Mouse (Mus musculus): ENCODE data around the gene Arxes1. TPM values are rescaled to one million over a fixed set of nuclear protein-coding genes. Genes with fewer than 3 reads are reported as not detected.
"Not testable (repeated sequence)": the region's sequence is repeated elsewhere in the genome, so short reads cannot be mapped to it uniquely, and the experiment has no call there.

Gene Arxes1
- total RNA-seq (2015; ENCODE audit: low replicate concordance) (not detected in 2 replicates), total RNA-seq (2017; ENCODE audit: low replicate concordance) (not detected in 2 replicates)

DNA sequence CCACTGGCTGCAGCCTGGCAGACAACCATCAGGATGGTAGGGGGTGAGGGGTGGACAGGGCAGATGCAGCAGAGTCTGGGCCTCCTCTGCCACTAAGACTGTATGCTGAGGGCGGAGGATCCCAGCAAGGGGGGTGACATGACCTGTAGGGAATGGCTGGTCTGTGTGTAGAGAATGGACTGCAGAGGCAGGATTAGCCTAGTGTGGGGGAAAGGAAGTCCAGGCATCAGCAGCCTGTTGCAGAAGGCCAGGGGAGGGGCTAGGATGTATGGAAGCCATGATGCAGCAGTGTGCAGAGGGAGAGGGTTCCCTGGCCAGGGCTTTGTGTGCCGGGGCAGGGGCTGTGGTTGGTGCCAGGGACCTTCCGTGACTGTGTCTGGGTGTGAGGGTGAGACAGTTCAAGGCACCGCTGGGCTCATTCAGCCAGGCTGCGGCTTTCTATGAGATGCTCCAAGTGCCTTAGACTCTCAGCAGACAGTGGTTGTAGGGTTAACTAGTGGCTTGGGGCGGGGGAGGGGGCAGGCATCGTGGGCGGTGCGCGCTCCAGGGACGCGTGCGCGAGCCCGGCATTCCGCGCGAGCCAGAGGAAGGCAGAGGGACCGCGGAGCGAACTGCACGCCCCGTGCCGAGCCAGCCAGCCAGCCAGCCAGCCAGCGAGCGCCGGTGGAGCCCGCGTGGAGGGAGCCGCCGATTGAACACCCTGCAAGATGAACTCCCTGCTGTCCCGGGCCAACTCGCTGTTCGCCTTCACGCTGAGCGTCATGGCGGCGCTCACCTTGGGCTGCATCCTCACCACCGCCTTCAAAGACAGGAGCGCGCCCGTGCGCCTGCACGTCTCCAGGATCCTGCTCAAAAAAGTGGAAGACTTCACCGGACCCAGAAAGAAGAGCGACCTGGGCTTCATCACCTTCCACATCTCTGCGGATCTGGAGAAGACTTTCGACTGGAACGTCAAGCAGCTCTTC, at the start of gene Arxes1:
Gene Arxes1 (plus strand): TSS at position 569 of the 965 bp plus-strand sequence.
- ATAC-seq (replicated peaks; ENCODE audit: low FRiP score, poor library complexity, severe bottlenecking): not testable (repeated sequence)

DNA sequence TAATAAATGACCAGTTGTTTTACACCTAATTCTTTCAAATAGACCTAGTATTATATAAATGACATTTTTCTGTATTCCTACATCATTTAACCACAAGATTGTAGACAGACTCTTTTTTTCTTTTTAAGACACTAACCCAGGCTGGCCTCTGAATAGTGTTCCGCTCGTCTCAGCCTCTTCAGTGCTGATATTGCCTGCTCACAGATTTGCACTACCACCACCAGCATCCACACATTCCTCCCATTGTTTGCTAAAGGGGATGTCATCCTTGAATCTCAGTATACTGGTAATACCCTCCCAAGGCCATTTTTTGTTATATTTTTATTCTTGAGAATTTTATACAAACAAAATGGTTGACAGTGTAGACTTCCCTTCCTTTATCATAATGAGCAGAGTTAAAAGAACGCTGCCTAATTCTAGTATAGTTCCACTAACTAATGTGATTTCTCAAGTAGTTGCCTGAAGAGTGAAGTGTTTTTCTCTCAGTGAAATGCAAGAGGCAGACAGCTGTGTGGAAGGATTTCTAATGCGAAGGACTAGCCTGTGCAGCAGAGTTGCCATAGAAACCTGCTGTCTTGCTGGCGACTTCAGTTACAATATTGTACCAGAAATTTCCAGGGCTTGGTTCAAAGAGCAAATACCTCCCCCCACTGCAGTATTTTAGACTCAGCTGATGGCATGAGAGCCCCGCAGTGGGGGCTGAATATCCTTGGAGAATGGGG, 48.5 kb upstream of the Arxes1 start:
- no peak for ATAC-seq (replicated peaks; ENCODE audit: low FRiP score, poor library complexity, severe bottlenecking)

DNA sequence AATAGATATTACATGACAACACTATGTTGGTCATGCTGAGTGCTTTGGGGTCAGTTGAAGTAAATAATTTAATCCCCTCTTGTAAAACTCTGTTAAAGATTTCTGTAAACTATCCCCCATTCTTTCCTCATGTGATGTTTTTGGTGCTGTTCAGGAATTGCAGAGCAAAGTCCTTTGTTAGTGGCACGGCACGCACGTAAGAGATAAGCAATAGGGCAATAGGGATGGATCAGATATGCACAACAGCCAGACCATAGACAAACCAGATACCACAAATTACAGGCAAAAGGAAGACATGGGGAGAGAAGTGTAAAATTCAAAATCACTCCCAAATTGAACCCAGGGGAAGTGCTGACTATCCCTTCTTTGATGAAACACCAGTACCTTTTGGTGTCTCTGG, 46.9 kb upstream of the Arxes1 start:
- ATAC-seq (replicated peaks; ENCODE audit: low FRiP score, poor library complexity, severe bottlenecking): no peak

DNA sequence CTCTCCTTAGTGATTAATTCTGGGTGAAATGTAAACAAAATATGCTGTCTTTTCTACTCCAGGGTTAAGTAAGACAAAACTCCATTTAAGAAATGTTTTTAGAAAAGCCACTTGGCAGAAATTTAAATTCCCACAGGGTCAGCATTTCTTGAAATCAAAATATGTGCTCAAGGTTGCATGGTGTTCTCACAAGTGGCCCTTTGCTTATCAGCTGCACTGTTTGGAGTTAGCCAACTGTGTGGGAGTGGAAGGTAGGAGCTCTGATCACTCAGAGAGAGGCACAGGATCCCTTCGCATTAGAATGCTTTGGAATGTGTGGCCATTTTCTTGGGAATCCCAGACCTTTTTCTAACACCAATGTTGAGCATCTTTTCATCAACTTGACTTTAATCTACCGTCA, 42.5 kb upstream of the Arxes1 start:
- no peak for ATAC-seq (replicated peaks; ENCODE audit: low FRiP score, poor library complexity, severe bottlenecking)

DNA sequence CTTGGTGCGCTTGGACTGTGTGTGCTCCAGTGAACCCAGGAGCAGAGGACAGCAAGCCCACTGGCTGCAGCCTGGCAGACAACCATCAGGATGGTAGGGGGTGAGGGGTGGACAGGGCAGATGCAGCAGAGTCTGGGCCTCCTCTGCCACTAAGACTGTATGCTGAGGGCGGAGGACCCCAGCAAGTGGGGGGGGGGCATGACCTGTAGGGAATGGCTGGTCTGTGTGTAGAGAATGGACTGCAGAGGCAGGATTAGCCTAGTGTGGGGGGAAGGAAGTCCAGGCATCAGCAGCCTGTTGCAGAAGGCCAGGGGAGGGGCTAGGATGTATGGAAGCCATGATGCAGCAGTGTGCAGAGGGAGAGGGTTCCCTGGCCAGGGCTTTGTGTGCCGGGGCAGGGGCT, 40.0 kb upstream of the Arxes1 start:
- ATAC-seq (replicated peaks; ENCODE audit: low FRiP score, poor library complexity, severe bottlenecking): not testable (repeated sequence)

DNA sequence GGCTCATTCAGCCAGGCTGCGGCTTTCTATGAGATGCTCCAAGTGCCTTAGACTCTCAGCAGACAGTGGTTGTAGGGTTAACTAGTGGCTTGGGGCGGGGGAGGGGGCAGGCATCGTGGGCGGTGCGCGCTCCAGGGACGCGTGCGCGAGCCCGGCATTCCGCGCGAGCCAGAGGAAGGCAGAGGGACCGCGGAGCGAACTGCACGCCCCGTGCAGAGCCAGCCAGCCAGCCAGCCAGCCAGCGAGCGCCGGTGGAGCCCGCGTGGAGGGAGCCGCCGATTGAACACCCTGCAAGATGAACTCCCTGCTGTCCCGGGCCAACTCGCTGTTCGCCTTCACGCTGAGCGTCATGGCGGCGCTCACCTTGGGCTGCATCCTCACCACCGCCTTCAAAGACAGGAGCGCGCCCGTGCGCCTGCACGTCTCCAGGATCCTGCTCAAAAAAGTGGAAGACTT, 39.5 kb upstream of the Arxes1 start, which contains the start of gene Arxes2:
Gene Arxes2 (plus strand): TSS at position 161 of the 456 bp plus-strand sequence.
- not testable (repeated sequence) for ATAC-seq (replicated peaks; ENCODE audit: low FRiP score, poor library complexity, severe bottlenecking)

DNA sequence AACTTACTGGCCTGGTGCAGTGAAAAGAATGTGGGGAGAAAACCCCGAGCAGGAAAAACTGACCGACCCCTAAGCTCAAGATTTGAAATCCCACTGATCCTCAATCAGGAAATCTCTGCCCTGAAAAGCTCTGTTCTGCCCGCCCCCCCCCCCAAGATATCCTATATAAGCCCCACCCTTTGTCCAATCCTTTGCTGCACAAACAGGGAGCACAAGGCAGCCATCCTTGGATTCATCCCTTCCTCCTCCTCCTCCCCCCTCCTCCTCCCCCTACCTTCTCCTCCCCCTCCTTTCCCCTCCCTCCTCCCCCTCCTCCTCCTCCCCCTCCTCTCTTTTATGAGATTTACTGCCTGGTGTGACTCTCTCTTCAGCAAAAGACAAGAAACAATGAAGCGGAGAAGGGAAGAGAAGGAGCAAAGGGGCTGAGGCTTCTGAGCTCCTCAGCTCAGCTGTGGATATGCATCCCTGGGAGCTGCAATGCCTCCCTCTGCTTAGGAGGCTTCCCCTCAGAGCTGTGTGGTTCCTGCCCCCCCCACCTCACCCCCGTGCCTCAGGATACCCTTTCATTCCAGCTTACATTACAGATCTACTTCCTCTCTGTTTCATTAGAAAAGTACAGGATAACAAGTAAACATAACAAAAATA, 25.8 kb upstream of the Arxes1 start:
- no peak for ATAC-seq (replicated peaks; ENCODE audit: low FRiP score, poor library complexity, severe bottlenecking)

DNA sequence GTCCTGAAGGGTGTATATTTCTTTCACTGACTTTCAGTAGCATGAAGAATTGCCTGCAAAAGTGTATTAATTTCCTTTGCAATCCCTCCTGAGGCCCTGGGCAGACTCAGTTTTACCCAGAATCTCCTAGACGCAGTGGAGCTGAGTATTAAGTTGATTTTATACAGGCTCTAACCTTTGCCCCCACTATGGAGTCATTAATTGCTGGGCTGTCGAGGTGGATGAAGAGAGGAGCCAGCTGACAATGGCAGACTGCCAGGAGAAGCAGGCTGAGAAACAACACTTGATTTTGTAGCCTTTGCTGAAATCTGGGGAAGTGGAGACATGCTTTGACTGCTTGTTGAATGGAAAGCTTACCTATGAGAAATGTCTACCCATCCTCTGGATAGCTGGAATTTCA, 18.8 kb upstream of the Arxes1 start:
- ATAC-seq (replicated peaks; ENCODE audit: low FRiP score, poor library complexity, severe bottlenecking): no peak

DNA sequence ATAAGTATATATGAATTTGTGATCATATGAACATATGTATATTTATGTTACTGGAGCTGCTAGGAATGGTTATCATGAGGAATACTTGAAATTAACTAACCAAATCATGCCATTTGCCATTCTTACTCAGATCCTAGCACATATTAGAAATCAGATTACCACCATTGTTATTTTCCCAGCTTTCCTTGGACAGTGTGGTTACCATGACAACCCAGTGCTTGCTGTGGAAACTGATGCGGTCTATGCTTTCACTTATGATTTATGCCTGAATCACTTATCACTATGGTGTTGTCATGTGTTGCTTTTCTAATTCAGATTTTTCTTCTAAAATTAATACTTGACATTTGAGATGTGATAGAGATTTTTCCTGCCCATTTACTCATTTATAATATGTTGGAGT, 2.8 kb upstream of the Arxes1 start:
- no peak for ATAC-seq (replicated peaks; ENCODE audit: low FRiP score, poor library complexity, severe bottlenecking)

DNA sequence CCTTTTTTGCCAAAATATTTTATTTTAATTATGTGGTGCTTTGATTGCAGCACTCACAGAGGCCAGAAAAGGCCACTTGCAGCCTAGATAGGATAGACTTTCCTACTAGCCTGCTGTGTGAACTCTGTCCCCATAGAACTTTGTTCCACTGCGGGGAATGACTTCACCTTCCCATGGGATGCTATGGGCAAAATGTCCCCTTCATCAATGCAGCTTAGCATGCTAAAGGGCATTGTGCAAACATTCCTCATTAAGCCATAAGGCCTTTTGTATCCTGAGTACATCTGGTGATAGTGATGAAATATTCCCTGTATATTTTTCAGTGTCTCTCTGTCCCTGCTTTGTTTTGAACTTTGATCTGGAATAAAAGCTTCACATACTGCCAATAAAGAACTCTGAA, 10.6 kb downstream of the Arxes1 start:
- ATAC-seq (replicated peaks; ENCODE audit: low FRiP score, poor library complexity, severe bottlenecking): no peak

DNA sequence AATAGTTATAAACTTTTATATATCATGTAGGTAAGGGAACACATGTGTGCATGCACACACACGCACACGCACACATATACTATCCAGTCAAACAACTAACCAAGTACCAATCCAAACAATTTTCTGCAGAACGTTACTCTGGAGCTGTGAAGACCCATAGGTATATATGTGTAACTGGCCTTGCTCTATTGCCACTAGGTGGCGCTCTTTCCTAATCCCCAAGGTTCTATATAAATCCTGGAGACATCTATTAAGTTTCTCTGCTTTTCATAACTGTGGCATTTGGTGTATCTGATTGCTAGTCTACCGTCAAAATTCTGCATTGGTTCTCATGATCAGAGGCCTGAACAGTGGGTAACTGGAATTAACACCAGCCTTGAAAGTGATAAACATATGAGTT, 14.4 kb downstream of the Arxes1 start:
- ATAC-seq (replicated peaks; ENCODE audit: low FRiP score, poor library complexity, severe bottlenecking): peak; percentile 49; the same call in 1 of the 2 replicates

DNA sequence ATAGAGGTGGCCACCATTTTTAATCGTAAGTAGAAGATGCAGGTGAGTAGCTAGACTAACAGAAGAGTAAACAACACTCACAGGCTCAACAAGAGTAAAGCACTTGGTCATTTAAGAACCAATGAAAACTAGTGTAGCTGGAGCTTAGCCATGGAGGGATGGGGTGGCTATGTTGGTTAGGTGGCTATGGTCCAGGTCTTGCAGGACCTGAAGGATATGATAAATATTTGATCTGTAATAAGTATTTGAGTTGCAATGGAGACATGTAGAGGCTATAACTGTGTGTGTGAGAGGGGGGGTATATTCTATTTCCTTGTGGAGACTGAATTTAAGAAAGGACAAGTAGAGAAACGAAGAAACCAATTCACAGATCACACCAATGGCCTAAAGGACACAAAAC, 18.1 kb downstream of the Arxes1 start:
- no peak for ATAC-seq (replicated peaks; ENCODE audit: low FRiP score, poor library complexity, severe bottlenecking)

DNA sequence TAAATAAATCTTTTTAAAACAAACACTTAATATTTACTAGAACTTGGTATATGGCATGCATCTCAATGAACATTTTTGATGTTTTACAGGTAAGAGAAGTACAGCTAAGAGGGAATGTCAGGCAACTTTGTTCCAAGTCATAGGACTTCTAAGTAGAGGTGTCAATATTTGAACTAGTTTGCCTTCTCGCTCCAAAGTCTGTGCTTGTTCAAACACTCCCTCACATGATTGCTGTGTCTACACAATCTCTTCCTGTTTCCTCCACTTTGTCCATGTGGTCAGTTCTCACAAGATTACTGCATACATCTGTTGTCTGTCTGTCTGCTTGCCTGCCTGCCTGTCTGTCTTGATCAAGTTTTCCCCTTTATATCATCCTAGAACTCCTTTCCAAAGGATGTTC, 27.5 kb downstream of the Arxes1 start:
- ATAC-seq (replicated peaks; ENCODE audit: low FRiP score, poor library complexity, severe bottlenecking): no peak

DNA sequence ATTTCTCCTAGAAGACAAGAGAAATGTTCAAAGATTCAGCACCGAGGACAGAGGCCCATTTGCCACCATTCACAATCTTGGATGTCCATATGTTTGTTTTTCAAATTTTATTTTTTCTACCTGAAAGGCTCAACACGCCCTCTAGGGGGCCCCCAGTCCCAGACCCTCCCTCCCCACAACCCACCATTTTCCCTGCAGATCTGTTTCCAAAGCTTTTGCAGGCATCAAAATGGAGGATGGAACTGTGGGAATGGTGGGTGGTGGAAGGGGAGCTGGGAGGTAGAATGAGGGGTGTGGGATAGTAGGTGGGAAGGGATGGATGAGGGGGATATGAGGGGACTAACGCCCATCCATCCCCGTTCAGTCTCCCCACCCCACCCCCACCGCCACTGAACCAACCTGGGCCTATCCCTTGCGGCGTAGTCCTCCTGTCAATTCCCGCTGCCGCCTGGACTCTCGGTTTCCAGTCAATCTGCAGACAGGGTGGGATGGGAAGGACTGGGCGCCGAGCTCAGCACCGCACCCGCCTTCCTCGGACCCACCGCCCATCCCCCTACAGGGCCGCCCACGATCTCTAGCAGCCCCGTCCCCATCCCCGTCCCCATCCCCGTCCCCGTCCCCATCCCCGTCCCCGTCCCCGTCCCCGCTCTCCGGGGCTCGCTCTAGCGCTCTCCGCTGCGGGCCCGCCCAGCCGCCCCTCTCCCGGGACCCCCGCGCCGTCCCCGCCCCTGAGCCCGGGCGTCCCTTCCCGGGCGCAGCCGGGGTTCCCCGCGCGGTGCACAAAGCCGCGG, 34.2 kb downstream of the Arxes1 start:
- ATAC-seq (replicated peaks; ENCODE audit: low FRiP score, poor library complexity, severe bottlenecking): not testable (repeated sequence)

DNA sequence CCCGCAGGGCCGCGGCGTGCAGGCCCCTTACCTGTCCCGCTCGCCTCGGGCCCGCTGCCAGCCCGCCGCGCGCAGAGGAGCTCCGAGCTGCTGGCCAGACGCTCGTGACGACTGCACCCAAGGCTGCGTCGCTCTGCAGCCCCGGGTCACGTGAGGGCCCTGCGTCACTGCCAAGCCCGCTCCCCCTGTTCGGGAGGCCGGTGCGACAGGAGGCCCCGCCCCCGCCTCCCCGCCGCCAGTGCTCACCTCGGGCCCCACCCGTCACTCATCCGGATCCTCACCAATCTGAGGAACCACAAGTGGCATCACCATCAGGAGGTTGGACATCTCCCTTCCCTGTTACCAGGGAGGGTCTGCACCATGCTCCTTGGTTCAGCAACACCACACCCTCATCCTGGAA, 34.9 kb downstream of the Arxes1 start, which contains the start of gene Bex2:
Gene Bex2 (minus strand): TSS at position 217 of the 400 bp plus-strand sequence.
- peak; percentile 96 for ATAC-seq (replicated peaks; ENCODE audit: low FRiP score, poor library complexity, severe bottlenecking)
